Mouse (Mus musculus) T-helper 1 cell (primary cell): ENCODE data around the gene 1810010H24Rik.
"Not testable (repeated sequence)": the region's sequence is repeated elsewhere in the genome, so short reads cannot be mapped to it uniquely, and the experiment has no call there.

Source experiments
- in situ Hi-C: fragments of 300-600 bp; cut with MboI, MseI; formaldehyde crosslinking; loops from one replicate; pipeline ENCODE4 v1.15.1; 2025; ENCODE audit warnings: high pct_unique_total_duplicates

Gene 1810010H24Rik

DNA sequence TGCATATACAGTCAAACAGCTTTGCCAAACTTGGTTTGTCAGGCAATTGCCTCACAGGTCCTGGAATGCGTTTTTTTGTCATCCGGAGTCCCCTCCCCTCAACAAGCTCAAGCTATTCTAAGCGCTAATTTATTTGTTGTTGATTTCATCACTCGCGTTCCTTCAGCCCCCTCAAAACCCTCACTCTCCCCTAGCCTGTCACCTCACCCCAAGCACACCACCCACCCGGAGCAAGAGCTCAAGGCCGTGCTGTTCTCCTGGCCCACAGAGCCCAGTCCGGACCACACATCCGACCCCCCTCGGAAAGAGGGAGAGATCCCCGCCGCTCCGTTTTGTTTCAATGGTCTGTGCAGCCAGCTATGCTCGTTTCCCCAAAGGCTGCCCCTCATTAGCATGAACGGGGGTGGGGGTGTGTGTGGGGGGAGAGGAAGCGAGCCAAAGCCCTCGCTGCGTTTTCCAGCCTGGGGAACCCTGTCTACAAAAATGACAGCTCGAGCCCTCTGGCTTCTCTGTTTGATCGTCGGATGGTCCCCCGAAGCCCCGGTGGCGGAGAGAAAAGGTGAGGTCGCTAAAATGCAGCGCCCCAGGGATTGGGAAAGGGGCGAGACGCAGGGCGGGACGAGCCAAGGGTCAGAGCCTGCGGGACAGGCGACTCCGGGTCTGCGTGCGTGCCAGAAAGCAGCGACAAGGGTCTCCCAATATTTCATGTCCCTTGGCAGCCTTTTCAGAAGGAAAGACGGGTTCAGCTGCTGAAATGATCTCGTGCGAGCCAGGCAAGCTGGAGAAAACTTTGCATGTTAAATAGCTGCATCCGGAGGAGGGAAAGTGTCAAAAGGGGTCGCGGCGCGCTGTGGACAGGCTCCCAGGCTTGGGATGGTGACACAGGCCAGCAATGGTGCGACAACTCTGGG, at the start of gene 1810010H24Rik:
Gene 1810010H24Rik (plus strand): TSS at position 271 of the 911 bp plus-strand sequence.
- in situ Hi-C loops, result no loop called here

GRCm38 (mm10) chr11:106976194-106976593, 49.3 kb upstream of the 1810010H24Rik start:
- in situ Hi-C loops, result loop anchor here (5.0 to 10.0 kb wide), 2 partner anchors 39 to 61 kb away; no protein-coding TSS in a partner anchor

- in situ Hi-C loops, result no loop called here
These were observed 45.0 kb upstream of the 1810010H24Rik start for GRCm38 (mm10) chr11:106980455-106980854.

DNA sequence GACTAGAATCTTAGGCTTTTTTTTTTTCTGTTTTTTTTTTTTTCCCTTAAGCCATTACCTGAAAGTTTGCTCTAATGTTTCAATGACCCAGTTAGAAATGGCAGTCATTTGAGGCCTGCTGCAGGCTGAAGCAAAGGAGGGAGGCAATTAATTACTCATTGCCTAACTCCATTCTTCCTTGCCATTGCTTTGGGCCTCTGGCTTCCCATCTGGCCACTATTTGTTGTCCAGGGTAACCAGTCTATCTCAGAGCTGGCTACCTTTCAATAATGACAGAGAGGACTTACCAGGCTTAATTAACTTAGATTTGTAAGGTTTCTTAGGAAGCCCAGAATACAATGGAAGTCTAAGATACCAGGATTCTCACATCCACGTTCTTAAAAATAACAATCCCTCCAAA, 43.7 kb upstream of the 1810010H24Rik start:
- in situ Hi-C loops, result no loop called here

GRCm38 (mm10) chr11:106982351-106982750, 43.1 kb upstream of the 1810010H24Rik start:
- in situ Hi-C loops, result no loop called here

GRCm38 (mm10) chr11:106985979-106986604, 39.4 kb upstream of the 1810010H24Rik start:
- in situ Hi-C loops, result not testable (repeated sequence)

- in situ Hi-C loops, result no loop called here
These were observed 38.1 kb upstream of the 1810010H24Rik start for GRCm38 (mm10) chr11:106987384-106987783.

- in situ Hi-C loops, result no loop called here
These were observed 31.0 kb upstream of the 1810010H24Rik start for GRCm38 (mm10) chr11:106994246-106995085.

DNA sequence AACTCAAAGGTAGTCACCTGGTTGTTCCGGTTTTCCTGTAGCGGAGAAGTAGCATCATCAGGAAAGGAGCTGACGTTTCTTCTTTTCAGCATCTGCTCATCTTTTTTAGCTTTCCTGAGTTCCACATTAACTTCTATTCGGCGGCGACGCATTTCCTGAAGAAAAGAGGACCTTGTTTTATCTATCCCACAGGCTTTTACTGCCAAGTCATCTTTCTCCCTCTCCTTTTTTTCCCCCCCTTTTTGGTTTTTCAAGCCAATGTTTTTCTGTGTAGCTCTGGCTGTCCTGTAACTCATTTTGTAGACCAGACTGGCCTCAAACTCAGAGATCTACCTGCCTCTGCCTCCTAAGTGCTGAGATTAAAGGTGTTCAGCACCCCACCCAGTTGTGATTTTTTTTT, 29.0 kb upstream of the 1810010H24Rik start:
- in situ Hi-C loops, result not testable (repeated sequence)

DNA sequence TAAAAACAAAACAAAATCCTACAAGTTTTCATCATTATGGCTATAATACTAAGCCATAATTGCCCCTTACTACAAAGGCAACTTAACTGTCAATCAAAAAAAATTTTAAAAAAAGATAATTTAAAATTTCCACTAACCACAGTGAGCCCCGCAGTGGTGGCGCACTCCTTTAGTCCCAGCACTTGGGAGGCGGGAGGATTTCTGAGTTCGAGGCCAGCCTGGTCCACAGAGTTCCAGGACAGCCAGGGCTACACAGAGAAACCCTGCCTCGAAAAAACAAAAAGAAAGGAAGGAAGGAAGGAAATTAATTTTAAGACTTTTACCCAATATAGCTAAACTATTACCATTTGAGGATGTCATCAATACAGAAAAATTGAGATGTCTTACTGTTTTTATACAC, 27.5 kb upstream of the 1810010H24Rik start:
- in situ Hi-C loops, result no loop called here

DNA sequence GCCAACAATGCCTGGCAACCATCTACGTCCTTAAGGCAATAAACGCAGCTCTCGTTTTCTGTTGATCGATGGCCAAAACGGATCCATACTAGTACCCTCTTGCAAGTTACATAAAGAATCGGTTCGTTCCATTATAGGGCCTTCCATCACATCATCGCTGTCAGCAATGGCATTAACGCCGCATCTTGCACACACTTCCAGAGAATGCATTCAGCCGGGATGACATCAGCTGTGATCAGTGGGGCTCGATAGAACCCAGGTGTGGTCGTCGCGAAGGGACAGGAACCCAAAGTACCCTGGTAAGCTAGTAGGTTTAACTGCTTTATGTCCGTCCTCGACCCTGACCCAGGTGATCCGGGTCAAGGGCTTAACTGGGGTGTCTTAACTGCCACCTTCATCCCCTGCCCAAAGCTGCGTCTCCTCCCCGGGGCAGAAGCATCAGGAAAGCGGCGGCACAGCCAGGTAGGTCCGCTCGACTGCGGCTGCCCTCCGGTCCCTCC, 26.8 kb upstream of the 1810010H24Rik start:
- in situ Hi-C loops, result no loop called here

GRCm38 (mm10) chr11:106999151-106999948, 26.1 kb upstream of the 1810010H24Rik start, which contains the start of gene Kpna2:
Kpna2 (minus strand) TSS chr11:106999541.
- in situ Hi-C loops, result no loop called here

DNA sequence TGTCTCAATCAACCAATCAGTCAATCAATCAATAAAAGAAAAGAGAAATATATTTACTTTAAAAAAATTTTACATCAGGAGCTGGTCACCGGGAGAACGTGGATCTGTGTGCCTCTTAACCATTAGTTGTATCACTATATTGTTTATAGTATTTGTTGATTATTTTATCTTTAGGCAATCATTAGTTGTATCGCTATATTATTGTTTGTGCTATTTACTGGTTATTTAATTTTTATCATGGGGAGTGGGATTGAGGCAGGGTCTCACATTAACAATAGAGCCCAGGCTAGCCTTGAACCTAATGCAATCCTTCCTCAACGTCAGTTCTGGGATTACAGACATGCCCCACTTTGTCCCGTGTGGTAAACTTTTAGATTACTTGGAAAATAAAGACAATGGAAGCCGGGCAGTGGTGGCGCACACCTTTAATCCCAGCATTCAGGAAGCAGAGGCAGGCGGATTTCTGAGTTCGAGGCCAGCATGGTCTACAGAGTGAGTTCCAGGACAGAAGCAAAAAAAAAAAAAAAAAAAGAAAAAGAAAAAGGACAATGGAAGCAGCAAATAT, 25.4 kb upstream of the 1810010H24Rik start:
- in situ Hi-C loops, result no loop called here

GRCm38 (mm10) chr11:107001760-107002675, 23.5 kb upstream of the 1810010H24Rik start:
- in situ Hi-C loops, result no loop called here

DNA sequence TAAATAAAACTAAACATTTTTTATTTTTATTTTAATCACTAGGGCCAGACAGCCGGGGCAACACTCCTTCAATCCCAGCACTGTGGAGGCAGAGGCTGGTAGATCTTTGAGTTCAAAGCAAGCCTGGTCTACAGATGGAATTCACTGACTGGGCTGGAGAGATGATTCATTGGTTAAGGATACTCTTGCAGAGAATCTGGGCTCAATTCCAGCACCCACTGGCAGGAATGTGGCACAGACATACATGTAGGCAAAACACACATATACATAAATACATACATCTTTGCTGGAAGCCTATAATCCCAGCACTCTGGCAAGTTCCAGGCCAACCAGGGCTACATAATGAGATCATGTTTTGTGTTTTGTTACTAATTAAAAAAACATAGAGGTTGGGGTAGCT, 19.9 kb upstream of the 1810010H24Rik start:
- in situ Hi-C loops, result no loop called here

DNA sequence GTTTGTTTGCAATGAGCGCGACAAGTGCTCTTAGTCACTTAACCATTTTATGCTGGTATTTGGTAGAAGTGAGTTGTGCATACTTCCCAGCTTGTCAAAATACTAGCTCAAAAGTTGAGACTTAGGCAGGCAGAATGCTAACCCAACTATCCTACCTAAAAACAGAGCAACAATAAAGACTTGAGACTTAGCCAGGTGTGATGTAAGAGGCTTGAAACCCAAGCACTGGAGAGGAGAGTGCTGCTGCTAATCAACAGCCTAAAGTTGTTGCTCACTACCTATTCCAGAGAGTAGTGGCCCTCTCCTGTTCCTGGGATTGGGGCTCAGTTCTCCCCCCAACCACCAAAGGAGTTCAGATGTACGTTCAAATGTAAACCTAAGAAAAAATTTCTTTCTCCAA, 15.0 kb upstream of the 1810010H24Rik start:
- in situ Hi-C loops, result no loop called here

GRCm38 (mm10) chr11:107011171-107011570, 14.3 kb upstream of the 1810010H24Rik start:
- in situ Hi-C loops, result no loop called here

- in situ Hi-C loops, result no loop called here
These were observed 13.7 kb upstream of the 1810010H24Rik start for GRCm38 (mm10) chr11:107011669-107012323.
